Mouse (Mus musculus) layer of hippocampus, adult 9-10 months (tissue): ENCODE results near the gene Glyat.
A peak's percentile ranks its signal among the peaks of the same experiment; 100 is the strongest.
"Not testable (repeated sequence)": the region's sequence is repeated elsewhere in the genome, so short reads cannot be mapped to it uniquely, and the experiment has no call there.

Source experiments
- DNase-seq: peaks from one replicate; pipeline ENCODE4 v3.0.0; 2022; ENCODE audit warnings: low spot score

Gene Glyat

GRCm38 (mm10) chr19:12633176-12633575, at the start of gene Glyat:
TSS of gene Glyat (plus strand) at chr19:12633308.
- DNase-seq = no peak

GRCm38 (mm10) chr19:12585310-12585709, 47.8 kb upstream of the Glyat start:
- DNase-seq = no peak

GRCm38 (mm10) chr19:12591908-12592307, 41.2 kb upstream of the Glyat start:
- DNase-seq = peak; percentile 76

GRCm38 (mm10) chr19:12595135-12595529, 38.0 kb upstream of the Glyat start:
- no peak for DNase-seq

- no peak for DNase-seq
Measured at GRCm38 (mm10) chr19:12595530-12596289, 37.4 kb upstream of the Glyat start.

- no peak for DNase-seq
Measured at GRCm38 (mm10) chr19:12596290-12597072, 36.6 kb upstream of the Glyat start.

GRCm38 (mm10) chr19:12597073-12597405, 36.1 kb upstream of the Glyat start:
- no peak for DNase-seq

- no peak for DNase-seq
Measured at GRCm38 (mm10) chr19:12598674-12599073, 34.4 kb upstream of the Glyat start.

GRCm38 (mm10) chr19:12599674-12600073, 33.4 kb upstream of the Glyat start, which contains the start of gene Gm4952:
TSS of gene Gm4952 (plus strand) at chr19:12599974.
- DNase-seq = no peak

- DNase-seq = no peak
Measured at GRCm38 (mm10) chr19:12600684-12601480, 32.2 kb upstream of the Glyat start.

- no peak for DNase-seq
Measured at GRCm38 (mm10) chr19:12608336-12608735, 24.8 kb upstream of the Glyat start.

- no peak for DNase-seq
Measured at GRCm38 (mm10) chr19:12613646-12614045, 19.5 kb upstream of the Glyat start.

GRCm38 (mm10) chr19:12634259-12634658, 1.2 kb downstream of the Glyat start:
- no peak for DNase-seq

GRCm38 (mm10) chr19:12634963-12635362, 1.9 kb downstream of the Glyat start:
- no peak for DNase-seq

- DNase-seq = no peak
Measured at GRCm38 (mm10) chr19:12636863-12637262, 3.8 kb downstream of the Glyat start.

GRCm38 (mm10) chr19:12638049-12638448, 4.9 kb downstream of the Glyat start:
- no peak for DNase-seq

GRCm38 (mm10) chr19:12649511-12649910, 16.4 kb downstream of the Glyat start:
- no peak for DNase-seq

GRCm38 (mm10) chr19:12666156-12666555, 33.0 kb downstream of the Glyat start:
- no peak for DNase-seq

- not testable (repeated sequence) for DNase-seq
Measured at GRCm38 (mm10) chr19:12668601-12669000, 35.5 kb downstream of the Glyat start.

- DNase-seq = no peak
Measured at GRCm38 (mm10) chr19:12670139-12670538, 37.0 kb downstream of the Glyat start, which contains the start of gene Olfr1442. TSS of gene Olfr1442 (plus strand) at chr19:12670439.

GRCm38 (mm10) chr19:12671051-12671450, 37.9 kb downstream of the Glyat start:
- DNase-seq = no peak

GRCm38 (mm10) chr19:12677812-12678211, 44.7 kb downstream of the Glyat start, which contains the start of gene Olfr1443:
TSS of gene Olfr1443 (plus strand) at chr19:12678112.
- DNase-seq = no peak
